Mouse (Mus musculus): ENCODE measurements around the gene Nkx1-1.

Nkx1-1 gene

GRCm38 (mm10) chr5:33433201-33434138 is at the start of gene Nkx1-1:
Gene Nkx1-1 (minus strand): TSS chr5:33433976.
- DNase-seq: peak; percentile 16

GRCm38 (mm10) chr5:33481318-33481685 is 47.5 kb upstream of the Nkx1-1 start:
- DNase-seq: no peak

- no peak for DNase-seq
Measured at GRCm38 (mm10) chr5:33480582-33481317, 47.0 kb upstream of the Nkx1-1 start.

- no peak for DNase-seq
Measured at GRCm38 (mm10) chr5:33465464-33465863, 31.7 kb upstream of the Nkx1-1 start.

GRCm38 (mm10) chr5:33464390-33464789 is 30.6 kb upstream of the Nkx1-1 start:
- no peak for DNase-seq

GRCm38 (mm10) chr5:33459111-33459510 is 25.3 kb upstream of the Nkx1-1 start:
- DNase-seq: no peak

GRCm38 (mm10) chr5:33458132-33458622 is 24.4 kb upstream of the Nkx1-1 start:
- no peak for DNase-seq

GRCm38 (mm10) chr5:33455737-33456136 is 22.0 kb upstream of the Nkx1-1 start:
- no peak for DNase-seq

GRCm38 (mm10) chr5:33443794-33444193 is 10.0 kb upstream of the Nkx1-1 start:
- no peak for DNase-seq

- DNase-seq: peak; percentile 55
Measured at GRCm38 (mm10) chr5:33442927-33443710, 9.3 kb upstream of the Nkx1-1 start.

- DNase-seq: peak; percentile 23
Measured at GRCm38 (mm10) chr5:33438214-33438613, 4.4 kb upstream of the Nkx1-1 start.

- no peak for DNase-seq
Measured at GRCm38 (mm10) chr5:33435941-33436340, 2.2 kb upstream of the Nkx1-1 start.

- no peak for DNase-seq
Measured at GRCm38 (mm10) chr5:33435151-33435550, 1.4 kb upstream of the Nkx1-1 start.

- DNase-seq: peak; percentile 8
Measured at GRCm38 (mm10) chr5:33434141-33434780, 485 bp upstream of the Nkx1-1 start.

GRCm38 (mm10) chr5:33432057-33432935 is 1.5 kb downstream of the Nkx1-1 start:
- DNase-seq: peak; percentile 17

- DNase-seq: peak; percentile 21
Measured at GRCm38 (mm10) chr5:33431173-33432005, 2.4 kb downstream of the Nkx1-1 start.

GRCm38 (mm10) chr5:33430511-33431172 is 3.1 kb downstream of the Nkx1-1 start:
- DNase-seq: peak; percentile 18

- DNase-seq: no peak
Measured at GRCm38 (mm10) chr5:33430106-33430505, 3.7 kb downstream of the Nkx1-1 start.

GRCm38 (mm10) chr5:33427461-33427860 is 6.3 kb downstream of the Nkx1-1 start:
- DNase-seq: no peak

GRCm38 (mm10) chr5:33420313-33420712 is 13.5 kb downstream of the Nkx1-1 start:
- DNase-seq: no peak
